In the genomic region with DNA sequence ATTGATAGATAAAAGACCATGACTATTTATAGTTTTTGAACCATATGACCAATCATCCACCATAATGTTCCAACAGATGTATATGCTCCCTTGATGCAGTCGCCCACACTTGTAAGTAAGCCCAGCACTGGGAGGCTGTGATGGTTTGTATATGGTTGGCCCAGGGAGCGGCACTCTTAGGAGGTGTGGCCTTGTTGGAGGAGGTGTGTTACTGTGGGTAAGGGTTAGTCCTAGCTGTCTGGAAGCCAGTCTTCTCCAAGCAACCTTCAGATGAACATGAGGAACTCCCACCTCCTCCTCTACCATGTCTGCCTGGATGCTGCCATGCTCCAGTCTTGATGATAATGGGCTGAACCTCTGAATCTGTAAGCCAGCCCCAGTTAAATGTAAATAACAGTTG, we compare ENCODE assay signal across 28 mouse cellular contexts.
"Had no signal": no experiment of that assay in that cellular context is flagged by ENCODE, and none has a peak within 500 bp of the region (broad histone marks: within the 10 kb centered on the region; RNA-seq: fewer than 3 reads in every experiment).

No protein-coding gene starts in this region.

- H3K27me3 ChIP-seq: embryonic facial prominence, embryonic 12.5 days; embryonic facial prominence, embryonic 13.5 days; embryonic facial prominence, embryonic 15.5 days; forebrain, embryonic 12.5 days; forebrain, embryonic 13.5 days; forebrain, embryonic 15.5 days had no signal

- DNase-seq: cerebellum, adult 18-20 months; cerebellum, adult 2 months; cerebellum, adult 8-10 months; cerebellum, adult 9-10 months; cerebellum, adult 9-11 months; cerebellum, postnatal 10 days; cerebellum, postnatal 14 days; cerebellum, postnatal 25 days; cerebellum, postnatal 36 days; embryo, embryonic 11 days; forebrain, postnatal 0 days; gastrocnemius, adult 2 months; gastrocnemius, postnatal 10 days; gastrocnemius, postnatal 14 days; gastrocnemius, postnatal 25 days; gastrocnemius, postnatal 36 days; heart, adult 18-20 months had no signal

- H3K9me3 ChIP-seq: embryonic facial prominence, embryonic 10.5 days; embryonic facial prominence, embryonic 12.5 days; embryonic facial prominence, embryonic 13.5 days; embryonic facial prominence, embryonic 15.5 days; forebrain, embryonic 10.5 days; forebrain, embryonic 12.5 days; forebrain, embryonic 13.5 days; forebrain, embryonic 15.5 days had no signal

- H3K36me3 ChIP-seq: embryonic facial prominence, embryonic 10.5 days; embryonic facial prominence, embryonic 12.5 days; embryonic facial prominence, embryonic 13.5 days; embryonic facial prominence, embryonic 15.5 days; forebrain, embryonic 10.5 days; forebrain, embryonic 12.5 days; forebrain, embryonic 15.5 days had no signal

- H3K4me1 ChIP-seq: embryonic facial prominence, embryonic 12.5 days; embryonic facial prominence, embryonic 15.5 days; forebrain, embryonic 10.5 days; forebrain, embryonic 12.5 days; forebrain, embryonic 13.5 days; forebrain, embryonic 15.5 days had no signal

- H3K4me2 ChIP-seq: embryonic facial prominence, embryonic 12.5 days; embryonic facial prominence, embryonic 13.5 days; embryonic facial prominence, embryonic 15.5 days; forebrain, embryonic 12.5 days; forebrain, embryonic 13.5 days; forebrain, embryonic 15.5 days had no signal

- H3K9ac ChIP-seq: embryonic facial prominence, embryonic 12.5 days; embryonic facial prominence, embryonic 13.5 days; embryonic facial prominence, embryonic 15.5 days; forebrain, embryonic 12.5 days; forebrain, embryonic 13.5 days; forebrain, embryonic 15.5 days; forebrain, postnatal 0 days had no signal

- H3K27ac ChIP-seq: embryonic facial prominence, embryonic 10.5 days; embryonic facial prominence, embryonic 12.5 days; embryonic facial prominence, embryonic 13.5 days; embryonic facial prominence, embryonic 15.5 days; forebrain, embryonic 10.5 days; forebrain, embryonic 12.5 days; forebrain, embryonic 13.5 days; forebrain, embryonic 15.5 days; gastrocnemius, adult 2 months had no signal

- ATAC-seq: forebrain, embryonic 13.5 days; forebrain, embryonic 14.5 days; forebrain, embryonic 15.5 days; forebrain, embryonic 16.5 days; forebrain, postnatal 0 days had no signal

- H3K4me3 ChIP-seq: embryonic facial prominence, embryonic 10.5 days; embryonic facial prominence, embryonic 12.5 days; embryonic facial prominence, embryonic 13.5 days; embryonic facial prominence, embryonic 15.5 days; erythroblast, embryonic 14.5 days; forebrain, embryonic 10.5 days; forebrain, embryonic 12.5 days; forebrain, embryonic 13.5 days; forebrain, embryonic 15.5 days; gastrocnemius, adult 2 months had no signal
